Mouse (Mus musculus): ENCODE data around the gene Olfr970. TPM values are rescaled to one million over a fixed set of nuclear protein-coding genes. Genes with fewer than 3 reads are reported as not detected.
"Not testable (repeated sequence)": the region's sequence is repeated elsewhere in the genome, so short reads cannot be mapped to it uniquely, and the experiment has no call there.

Olfr970 gene
- polyA plus RNA-seq (2012; rRNA removed) = not detected in 2 replicates

- DNase-seq (ENCODE audit: low read depth) = no peak
- TF ChIP-seq POLR2A (IDR thresholded peaks at IDR 0.05; ENCODE audit: borderline replicate concordance, extremely low read depth, insufficient read depth, insufficient read length, poor library complexity, severe bottlenecking) = no peak
- no peak for TF ChIP-seq CTCF (IDR thresholded peaks at IDR 0.05; ENCODE audit: borderline replicate concordance, extremely low read depth, insufficient read depth, insufficient read length)
Observed at GRCm38 (mm10) chr9:39808560-39808959, at the start of gene Olfr970. Olfr970 (plus strand) TSS chr9:39808860.

- no peak for TF ChIP-seq POLR2A (IDR thresholded peaks at IDR 0.05; ENCODE audit: borderline replicate concordance, extremely low read depth, insufficient read depth, insufficient read length, poor library complexity, severe bottlenecking)
- no peak for TF ChIP-seq CTCF (IDR thresholded peaks at IDR 0.05; ENCODE audit: borderline replicate concordance, extremely low read depth, insufficient read depth, insufficient read length)
- DNase-seq (ENCODE audit: low read depth) = no peak
Observed at GRCm38 (mm10) chr9:39783153-39783552, 25.5 kb upstream of the Olfr970 start, which contains the start of gene Olfr968. Olfr968 (minus strand) TSS chr9:39783253.

- TF ChIP-seq CTCF (IDR thresholded peaks at IDR 0.05; ENCODE audit: borderline replicate concordance, extremely low read depth, insufficient read depth, insufficient read length) (no peak), POLR2A (IDR thresholded peaks at IDR 0.05; ENCODE audit: borderline replicate concordance, extremely low read depth, insufficient read depth, insufficient read length, poor library complexity, severe bottlenecking) (no peak)
- no peak for DNase-seq (ENCODE audit: low read depth)
Observed at GRCm38 (mm10) chr9:39790558-39790957, 18.1 kb upstream of the Olfr970 start, which contains the start of gene Olfr969. Olfr969 (plus strand) TSS chr9:39790945.

GRCm38 (mm10) chr9:39836576-39836975, 27.9 kb downstream of the Olfr970 start, which contains the start of gene Olfr971:
Olfr971 (plus strand) TSS chr9:39836876.
- not testable (repeated sequence) for DNase-seq (ENCODE audit: low read depth)

GRCm38 (mm10) chr9:39866122-39866521, 57.5 kb downstream of the Olfr970 start, which contains the start of gene Olfr972:
Olfr972 (plus strand) TSS chr9:39866422.
- no peak for DNase-seq (ENCODE audit: low read depth)
- TF ChIP-seq CTCF (IDR thresholded peaks at IDR 0.05; ENCODE audit: borderline replicate concordance, extremely low read depth, insufficient read depth, insufficient read length) (no peak), POLR2A (IDR thresholded peaks at IDR 0.05; ENCODE audit: borderline replicate concordance, extremely low read depth, insufficient read depth, insufficient read length, poor library complexity, severe bottlenecking) (no peak)

Other genes with a start within 250 kb of the Olfr970 start
- gene Olfr959, start 233.3 kb upstream of the Olfr970 start, polyA plus RNA-seq (2012; rRNA removed) = not detected in 2 replicates
- gene AW551984, start 204.5 kb upstream of the Olfr970 start, polyA plus RNA-seq (2012; rRNA removed) = 61.0 and 87.9 TPM in 2 replicates
- not detected in 2 replicates for gene Olfr148, start 198.2 kb upstream of the Olfr970 start, polyA plus RNA-seq (2012; rRNA removed)
- not detected in 2 replicates for gene Olfr960, start 187.5 kb upstream of the Olfr970 start, polyA plus RNA-seq (2012; rRNA removed)
- not detected in 2 replicates for gene Olfr961, start 163.8 kb upstream of the Olfr970 start, polyA plus RNA-seq (2012; rRNA removed)
- not detected in 2 replicates for gene Olfr963, start 141.7 kb upstream of the Olfr970 start, polyA plus RNA-seq (2012; rRNA removed)
- not detected in 2 replicates for gene Olfr149, start 101.7 kb upstream of the Olfr970 start, polyA plus RNA-seq (2012; rRNA removed)
- not detected in 2 replicates for gene Olfr965, start 97.5 kb upstream of the Olfr970 start, polyA plus RNA-seq (2012; rRNA removed)
- gene Olfr150, start 77.9 kb upstream of the Olfr970 start, polyA plus RNA-seq (2012; rRNA removed) = not detected in 2 replicates
- not detected in 2 replicates for gene Olfr967, start 62.6 kb upstream of the Olfr970 start, polyA plus RNA-seq (2012; rRNA removed)
- gene Olfr968, start 25.6 kb upstream of the Olfr970 start, polyA plus RNA-seq (2012; rRNA removed) = not detected in 2 replicates
- not detected in 2 replicates for gene Olfr969, start 17.9 kb upstream of the Olfr970 start, polyA plus RNA-seq (2012; rRNA removed)
- not detected in 2 replicates for gene Olfr971, start 28.0 kb downstream of the Olfr970 start, polyA plus RNA-seq (2012; rRNA removed)
- gene Olfr972, start 57.6 kb downstream of the Olfr970 start, polyA plus RNA-seq (2012; rRNA removed) = not detected in 2 replicates
- gene Olfr229, start 98.5 kb downstream of the Olfr970 start, polyA plus RNA-seq (2012; rRNA removed) = not detected in 2 replicates
- gene Olfr974, start 128.6 kb downstream of the Olfr970 start, polyA plus RNA-seq (2012; rRNA removed) = not detected in 2 replicates
- gene Olfr975, start 143.2 kb downstream of the Olfr970 start, polyA plus RNA-seq (2012; rRNA removed) = 0.04 and 0.07 TPM in 2 replicates
- not detected in 2 replicates for gene Olfr976, start 152.3 kb downstream of the Olfr970 start, polyA plus RNA-seq (2012; rRNA removed)
- gene Olfr978, start 183.3 kb downstream of the Olfr970 start, polyA plus RNA-seq (2012; rRNA removed) = not detected in 2 replicates
- gene Olfr979, start 194.6 kb downstream of the Olfr970 start, polyA plus RNA-seq (2012; rRNA removed) = not detected in 2 replicates
- not detected in 2 replicates for gene Olfr980, start 200.7 kb downstream of the Olfr970 start, polyA plus RNA-seq (2012; rRNA removed)
- not detected in 2 replicates for gene Olfr981, start 212.6 kb downstream of the Olfr970 start, polyA plus RNA-seq (2012; rRNA removed)

Data from brain, embryonic 14.5 days (tissue).